18 mouse cellular contexts compared by ENCODE assay signal in genomic region chr10:17762946-17763345, GRCm38 (mm10). TPM values are rescaled to one million over a fixed set of nuclear protein-coding genes. Genes with fewer than 3 reads are reported as not detected.
"Had no signal": no experiment of that assay in that cellular context is flagged by ENCODE, and none has a peak within 500 bp of the region (broad histone marks: within the 10 kb centered on the region; RNA-seq: fewer than 3 reads in every experiment).

No protein-coding gene starts in this region.

- H3K4me3 ChIP-seq: neural tube, embryonic 12.5 days; neural tube, embryonic 13.5 days; neural tube, embryonic 15.5 days; stomach, embryonic 15.5 days had no signal

- H3K9me3 ChIP-seq: neural tube, embryonic 12.5 days; neural tube, embryonic 13.5 days; neural tube, embryonic 15.5 days; stomach, embryonic 15.5 days had no signal

- H3K4me1 ChIP-seq: neural tube, embryonic 12.5 days; neural tube, embryonic 13.5 days; neural tube, embryonic 15.5 days; stomach, embryonic 15.5 days had no signal

- H3K27ac ChIP-seq: neural tube, embryonic 12.5 days; neural tube, embryonic 13.5 days; neural tube, embryonic 15.5 days; stomach, embryonic 15.5 days; stomach, postnatal 0 days had no signal

- H3K9ac ChIP-seq: neural tube, embryonic 12.5 days; neural tube, embryonic 13.5 days; neural tube, embryonic 15.5 days; stomach, embryonic 15.5 days had no signal

- H3K27me3 ChIP-seq: neural tube, embryonic 12.5 days; neural tube, embryonic 13.5 days; neural tube, embryonic 15.5 days; stomach, embryonic 15.5 days had no signal

- H3K4me2 ChIP-seq: neural tube, embryonic 12.5 days; neural tube, embryonic 13.5 days; neural tube, embryonic 15.5 days; stomach, embryonic 15.5 days had no signal

- DNase-seq: retina, postnatal 1 day; right cerebral cortex, adult 18-20 months; right cerebral cortex, postnatal 14 days; right cerebral cortex, postnatal 25 days; right cerebral cortex, postnatal 4 days; spleen, adult 18-20 months; thymus, adult 18-20 months; thymus, adult 2 months; thymus, postnatal 14 days; thymus, postnatal 25 days; thymus, postnatal 36 days; thymus, postnatal 4 days had no signal

- H3K36me3 ChIP-seq: neural tube, embryonic 12.5 days; neural tube, embryonic 13.5 days; neural tube, embryonic 15.5 days; stomach, embryonic 15.5 days had no signal

RNA-seq across cellular contexts. Expression of gene Txlnb, which starts 33.1 kb away (rescaled TPM):
- polyA plus RNA-seq: small intestine, adult 2 months had no signal
